Mouse (Mus musculus): ENCODE results near the gene Hist1h1e.
"Not testable (repeated sequence)": the region's sequence is repeated elsewhere in the genome, so short reads cannot be mapped to it uniquely, and the experiment has no call there.

The Hist1h1e gene

DNA sequence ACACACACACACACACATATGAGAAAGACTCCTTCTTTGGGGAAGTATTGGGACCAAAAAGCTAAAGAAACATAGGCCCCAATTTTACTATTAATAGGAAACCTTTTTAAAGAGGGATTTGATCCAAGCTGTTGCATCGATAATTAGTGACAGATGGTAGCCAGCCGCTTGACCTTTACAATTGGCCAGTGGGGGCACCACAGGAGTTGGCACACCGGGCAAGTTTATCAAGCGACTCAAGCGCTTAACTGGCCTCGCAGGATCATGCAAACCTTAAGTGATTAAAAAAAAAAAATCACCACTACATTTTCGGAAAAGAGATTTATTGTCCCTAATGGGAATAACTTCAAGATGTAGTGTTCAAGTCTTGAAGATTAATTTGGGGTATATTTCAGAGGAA is 29.7 kb downstream of the Hist1h1e start:
- DNase-seq (ENCODE audit: low spot score in 2 of 2): no peak

DNA sequence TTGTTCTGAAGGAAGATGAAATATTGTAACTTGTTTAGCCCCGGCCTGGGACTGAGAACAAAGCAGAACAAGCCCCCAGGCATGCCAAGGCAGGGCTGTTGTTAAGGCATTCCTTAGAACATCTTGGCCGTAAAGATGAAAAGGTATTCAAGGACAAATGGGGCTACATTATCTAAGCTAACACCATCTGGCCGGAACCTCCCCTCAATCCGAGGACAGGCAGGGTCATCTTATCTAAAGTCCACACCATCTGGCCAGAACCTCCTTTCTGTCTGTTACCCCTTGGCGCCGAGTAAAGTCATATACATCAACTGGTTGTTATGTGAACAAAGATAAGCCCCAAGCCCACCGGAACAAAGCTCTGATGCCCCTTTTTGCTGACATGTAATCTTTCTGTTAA is 30.5 kb downstream of the Hist1h1e start:
- not testable (repeated sequence) for DNase-seq (ENCODE audit: low spot score in 2 of 2)

DNA sequence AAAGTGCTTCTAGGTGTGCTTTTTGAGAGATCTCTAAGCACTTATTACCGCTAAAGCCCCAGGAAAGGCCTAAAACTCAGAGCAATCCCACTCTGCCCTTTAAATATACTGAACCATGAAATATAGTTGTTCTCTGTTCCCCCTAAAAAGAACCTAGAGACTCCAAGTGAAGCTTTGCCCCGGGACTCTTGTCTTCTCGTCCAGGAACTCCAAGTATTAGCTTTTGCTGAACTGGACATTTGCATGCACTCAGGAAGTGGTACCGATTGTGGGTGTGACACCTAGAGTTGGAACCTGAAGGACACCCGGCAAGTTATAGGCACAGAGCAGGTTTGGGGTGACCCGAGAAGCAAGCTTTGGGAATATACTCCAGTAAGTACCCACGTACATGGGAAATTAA is 31.2 kb downstream of the Hist1h1e start:
- no peak for DNase-seq (ENCODE audit: low spot score in 2 of 2)

DNA sequence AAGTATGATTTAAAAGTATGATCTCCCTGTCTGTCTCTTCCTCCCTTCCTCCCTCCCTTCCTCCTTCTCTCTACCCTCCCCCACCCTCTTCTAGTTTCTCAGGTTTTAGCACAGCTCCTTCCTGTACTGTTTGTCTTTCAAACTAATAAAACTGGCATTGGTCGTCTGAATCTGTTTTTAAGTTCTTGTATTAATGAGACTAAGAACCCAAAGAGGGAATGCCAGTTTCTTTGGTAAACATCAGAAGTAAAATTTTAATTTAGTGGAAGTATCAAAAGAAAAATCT is 35.5 kb downstream of the Hist1h1e start:
- DNase-seq (ENCODE audit: low spot score in 2 of 2): no peak

DNA sequence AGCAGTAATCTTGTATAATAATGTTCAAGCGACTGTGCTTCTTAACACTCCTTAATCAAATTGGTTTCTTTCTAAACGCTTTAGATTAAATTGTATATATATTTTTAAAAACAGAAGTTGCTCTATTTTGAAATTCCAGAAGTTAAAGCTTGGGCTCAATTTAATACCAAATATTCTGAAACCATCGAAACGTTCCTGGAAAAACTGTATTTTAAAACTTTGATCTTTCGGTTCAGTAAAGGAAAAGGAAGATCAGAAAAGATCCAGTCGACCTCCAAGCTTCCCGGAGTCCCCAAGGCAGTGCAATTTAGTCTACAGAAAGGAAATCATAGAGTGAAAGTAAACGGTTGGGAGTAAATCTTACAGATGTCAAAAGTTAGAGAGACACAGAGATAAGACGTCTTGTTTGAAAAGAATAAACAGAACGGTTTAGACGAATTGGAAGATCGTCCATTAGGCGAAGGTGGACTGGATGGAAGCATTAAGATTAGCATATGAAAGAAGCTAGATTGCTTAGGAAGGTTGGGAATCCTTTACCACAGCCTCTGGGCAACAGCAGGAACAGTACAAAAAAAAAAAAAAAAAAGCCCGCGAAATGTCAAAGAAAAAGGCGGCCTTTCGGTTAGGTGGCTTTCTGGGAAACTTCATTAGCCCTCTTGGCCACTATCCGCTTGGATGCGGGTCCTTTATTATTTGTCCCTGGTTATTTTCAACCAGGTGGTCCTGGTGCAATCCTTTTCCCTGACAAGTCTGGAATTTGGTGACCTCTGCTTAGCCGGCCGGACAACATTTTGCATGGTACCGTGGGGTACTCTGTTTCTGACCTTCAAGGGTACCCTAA is 36.0 kb downstream of the Hist1h1e start:
- DNase-seq (ENCODE audit: low spot score in 2 of 2): no peak

DNA sequence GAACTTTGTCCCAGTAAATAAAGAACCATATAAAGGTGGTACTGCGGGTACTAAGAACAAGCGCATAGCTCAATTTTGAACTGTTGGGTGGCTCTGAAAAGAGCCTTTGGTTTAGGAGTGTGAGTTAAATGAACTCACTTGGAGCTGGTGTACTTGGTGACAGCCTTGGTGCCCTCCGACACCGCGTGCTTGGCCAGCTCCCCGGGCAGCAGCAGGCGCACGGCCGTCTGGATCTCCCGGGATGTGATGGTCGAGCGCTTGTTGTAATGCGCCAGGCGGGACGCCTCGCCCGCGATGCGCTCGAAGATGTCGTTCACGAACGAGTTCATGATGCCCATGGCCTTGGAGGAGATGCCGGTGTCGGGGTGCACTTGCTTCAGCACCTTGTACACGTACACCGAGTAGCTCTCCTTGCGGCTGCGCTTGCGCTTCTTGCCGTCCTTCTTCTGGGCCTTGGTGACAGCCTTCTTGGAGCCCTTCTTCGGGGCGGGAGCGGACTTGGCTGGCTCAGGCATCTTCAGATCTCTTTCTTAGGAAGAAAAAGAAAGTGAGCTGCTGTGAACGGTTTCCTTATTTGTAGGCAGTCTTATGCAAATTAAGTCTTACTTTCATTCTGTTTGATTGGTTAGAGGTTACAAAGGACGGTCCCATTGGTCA is 36.8 kb downstream of the Hist1h1e start:
- DNase-seq (ENCODE audit: low spot score in 2 of 2): peak; percentile 76 to 86

DNA sequence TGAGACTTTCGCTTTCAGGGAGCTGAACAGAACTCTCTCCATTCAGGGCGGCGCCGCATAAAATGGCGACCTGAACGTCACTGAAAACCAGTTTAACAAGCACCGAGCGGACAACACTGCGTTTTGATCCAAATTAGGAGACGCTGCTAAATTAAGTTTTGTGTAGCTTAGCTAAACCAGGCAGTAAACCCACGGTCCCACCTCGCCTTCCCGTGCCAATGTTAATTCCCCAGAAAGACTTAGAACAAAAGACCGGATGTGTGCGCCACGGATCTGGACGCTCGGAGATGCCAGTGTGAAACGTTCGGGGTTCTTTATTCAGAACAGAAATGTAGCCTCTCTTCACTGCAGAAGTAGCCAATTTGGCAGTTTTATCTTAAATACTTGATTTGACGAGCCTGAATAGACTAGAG is 37.3 kb downstream of the Hist1h1e start:
- DNase-seq (ENCODE audit: low spot score in 2 of 2): peak; percentile 74 to 83

DNA sequence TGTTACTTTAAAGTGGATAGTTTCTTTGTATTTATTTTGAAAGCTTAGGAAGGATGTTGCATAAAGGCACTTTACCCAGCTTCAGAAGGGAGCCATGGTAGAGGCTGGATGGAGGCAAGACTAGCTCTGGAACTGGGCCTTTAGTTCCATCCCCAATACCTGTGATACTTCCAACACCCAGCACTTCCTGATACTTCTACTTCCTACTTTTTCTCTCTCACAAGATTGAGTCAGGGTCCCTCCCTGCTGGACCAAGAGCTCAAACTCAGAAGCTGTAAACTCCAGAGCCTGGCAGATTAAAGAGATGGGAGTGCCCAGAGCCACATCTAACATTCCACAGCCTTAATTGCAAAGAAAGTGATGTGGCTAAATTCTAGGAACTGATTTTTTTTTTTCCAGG is 38.0 kb downstream of the Hist1h1e start:
- no peak for DNase-seq (ENCODE audit: low spot score in 2 of 2)

DNA sequence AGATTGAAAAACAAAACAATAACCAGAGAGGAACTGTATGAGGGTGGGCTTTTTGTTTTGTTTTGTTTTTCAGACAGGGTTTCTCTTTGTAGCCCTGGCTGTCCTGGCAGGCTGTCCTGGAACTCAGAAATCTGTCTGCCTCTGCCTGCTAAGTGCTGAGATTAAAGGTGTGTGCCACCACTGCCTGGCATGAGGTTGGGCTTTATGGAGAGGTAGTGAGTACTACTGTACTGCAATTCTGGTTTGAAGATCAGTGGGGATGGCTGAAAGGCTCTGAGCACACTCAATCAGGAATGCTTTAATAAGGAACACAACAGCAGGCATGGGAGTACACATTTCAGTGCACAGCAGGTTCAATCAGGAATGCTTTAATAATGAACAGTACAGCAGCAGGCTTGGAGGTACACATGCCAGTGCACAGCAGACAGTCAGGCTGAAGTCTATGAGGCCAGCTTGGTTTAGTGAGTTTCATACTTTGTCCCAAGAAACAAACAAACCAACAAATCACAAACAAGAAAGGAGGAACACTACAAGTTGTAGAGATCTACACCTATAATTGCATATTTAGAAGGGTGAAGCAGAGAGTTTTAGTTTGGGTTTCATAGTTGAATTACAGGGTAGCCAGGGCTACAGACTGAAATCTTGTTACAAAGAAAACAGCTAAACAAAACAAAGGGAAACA is 38.8 kb downstream of the Hist1h1e start:
- DNase-seq (ENCODE audit: low spot score in 2 of 2): no peak

DNA sequence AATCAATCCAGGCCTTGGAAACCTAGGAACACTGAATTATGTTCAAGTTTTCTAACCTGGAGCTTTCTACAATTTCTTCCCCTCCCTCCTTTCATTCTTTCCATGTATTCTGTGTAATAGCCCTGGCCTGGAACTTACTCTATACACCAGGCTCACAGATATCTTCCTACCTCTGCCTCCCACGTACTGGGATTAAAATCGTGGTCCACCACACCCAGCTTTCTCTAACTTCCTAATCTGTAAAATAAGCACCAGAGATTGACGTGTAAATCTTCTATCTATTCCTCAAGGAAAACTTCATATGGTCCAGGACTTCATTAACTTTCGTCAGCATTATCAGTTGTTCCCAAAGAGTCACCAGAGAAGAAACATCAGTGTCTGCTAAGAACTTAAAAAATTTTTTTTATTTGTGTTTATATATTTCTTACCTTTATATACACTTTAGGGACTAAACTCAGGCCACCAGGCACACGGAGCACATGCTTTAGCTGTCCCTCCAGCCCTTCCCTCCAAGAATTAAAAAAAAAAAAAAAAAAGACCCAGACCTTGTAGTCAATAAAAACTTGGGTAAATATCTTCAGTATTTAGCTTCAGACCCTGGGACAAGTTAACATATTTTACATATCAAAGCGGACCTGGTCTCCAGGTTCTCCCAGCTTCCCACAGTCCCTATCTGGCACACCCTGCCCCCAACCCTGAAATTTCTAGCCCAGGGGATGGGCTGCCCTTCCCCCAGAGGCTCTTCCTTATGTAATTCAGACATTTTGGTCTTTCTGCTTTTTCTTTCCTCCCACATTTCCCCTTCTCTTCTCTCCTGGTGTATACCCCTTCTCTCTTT is 39.9 kb downstream of the Hist1h1e start:
- no peak for DNase-seq (ENCODE audit: low spot score in 2 of 2)

DNA sequence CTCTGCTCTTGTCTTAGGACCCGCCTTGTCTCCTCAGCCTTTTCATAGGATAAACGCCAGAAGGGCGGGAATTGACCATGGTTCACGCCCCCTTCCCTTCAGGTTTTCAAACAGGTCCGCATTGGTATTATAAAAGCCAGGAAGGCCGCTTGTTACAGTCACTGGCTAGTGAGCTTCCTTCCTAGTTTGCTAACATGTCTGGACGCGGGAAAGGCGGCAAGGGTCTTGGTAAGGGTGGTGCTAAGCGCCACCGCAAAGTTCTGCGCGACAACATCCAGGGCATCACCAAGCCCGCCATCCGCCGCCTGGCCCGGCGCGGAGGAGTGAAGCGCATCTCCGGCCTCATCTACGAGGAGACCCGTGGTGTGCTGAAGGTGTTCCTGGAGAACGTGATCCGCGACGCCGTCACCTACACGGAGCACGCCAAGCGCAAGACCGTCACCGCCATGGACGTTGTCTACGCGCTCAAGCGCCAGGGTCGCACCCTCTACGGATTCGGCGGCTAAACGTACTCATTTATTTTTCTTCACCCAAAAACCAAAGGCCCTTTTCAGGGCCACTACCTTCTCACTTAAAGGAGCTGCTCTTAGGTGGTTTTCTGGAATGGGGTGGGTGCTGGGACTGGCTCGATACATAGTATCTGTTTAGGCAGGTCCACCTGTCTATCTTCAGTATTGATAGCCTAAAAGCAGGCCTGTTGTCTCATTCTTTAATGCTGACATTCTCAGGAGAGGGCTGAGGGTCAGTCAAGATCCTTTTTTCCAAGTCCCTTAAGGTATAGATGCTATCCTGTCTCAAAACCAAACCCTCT is 40.7 kb downstream of the Hist1h1e start, which contains the start of gene Hist1h4d:
TSS of gene Hist1h4d (plus strand) at position 191 of the 811 bp plus-strand sequence.
- peak; percentile 95 to 98 for DNase-seq (ENCODE audit: low spot score in 2 of 2)

DNA sequence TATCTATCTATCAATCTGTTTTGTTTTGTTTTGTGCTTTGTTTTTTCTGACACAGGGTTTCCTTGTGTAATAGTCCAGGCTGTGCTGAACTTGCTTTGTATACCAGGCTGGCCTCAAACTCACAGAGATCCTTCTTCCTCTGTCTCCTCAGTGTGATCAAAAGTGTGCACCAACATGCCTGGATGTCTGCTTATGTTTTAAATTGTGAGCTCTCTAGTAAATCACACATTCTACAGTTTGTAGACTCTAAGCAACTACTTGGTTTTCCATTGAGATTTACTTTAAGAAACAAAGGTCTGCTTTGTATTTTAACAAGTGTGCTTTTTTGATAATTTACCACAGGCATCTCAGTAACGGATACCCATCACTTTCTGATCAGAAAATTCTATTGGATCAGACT is 44.5 kb downstream of the Hist1h1e start:
- no peak for DNase-seq (ENCODE audit: low spot score in 2 of 2)

DNA sequence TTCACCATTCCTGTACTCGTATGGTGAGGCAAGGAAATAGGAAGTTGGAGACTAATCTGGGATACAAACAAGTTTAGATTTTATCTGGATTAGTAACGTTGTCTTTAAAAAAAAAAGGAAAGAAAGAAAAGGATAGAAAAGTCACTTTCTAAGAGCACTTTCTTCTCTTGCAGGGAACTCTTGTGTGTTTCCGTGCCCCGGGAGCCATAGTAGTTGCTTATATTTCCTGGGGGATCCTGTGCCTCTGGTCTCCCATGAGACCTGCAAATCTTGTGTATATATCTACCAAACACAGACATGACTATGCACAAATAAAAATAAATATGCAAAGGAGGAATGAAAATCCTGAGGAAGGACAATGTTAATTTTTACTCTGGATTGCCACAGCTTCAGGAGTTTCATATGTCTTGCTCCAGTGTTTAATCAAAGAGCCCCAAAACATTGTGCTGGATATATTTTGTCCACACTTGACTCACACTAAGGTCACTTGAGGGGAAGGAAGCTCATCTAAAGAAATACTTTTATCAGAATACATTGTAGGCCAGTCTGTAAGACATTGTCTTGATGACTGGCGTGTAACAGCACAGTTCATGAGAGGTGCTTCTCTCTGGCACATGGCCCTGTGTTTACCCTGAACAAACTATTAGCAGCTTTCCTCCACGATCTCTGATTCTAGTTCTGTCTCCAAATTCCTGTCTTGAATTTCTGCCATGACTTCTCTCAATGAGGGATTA is 45.3 kb downstream of the Hist1h1e start:
- DNase-seq (ENCODE audit: low spot score in 2 of 2): no peak

DNA sequence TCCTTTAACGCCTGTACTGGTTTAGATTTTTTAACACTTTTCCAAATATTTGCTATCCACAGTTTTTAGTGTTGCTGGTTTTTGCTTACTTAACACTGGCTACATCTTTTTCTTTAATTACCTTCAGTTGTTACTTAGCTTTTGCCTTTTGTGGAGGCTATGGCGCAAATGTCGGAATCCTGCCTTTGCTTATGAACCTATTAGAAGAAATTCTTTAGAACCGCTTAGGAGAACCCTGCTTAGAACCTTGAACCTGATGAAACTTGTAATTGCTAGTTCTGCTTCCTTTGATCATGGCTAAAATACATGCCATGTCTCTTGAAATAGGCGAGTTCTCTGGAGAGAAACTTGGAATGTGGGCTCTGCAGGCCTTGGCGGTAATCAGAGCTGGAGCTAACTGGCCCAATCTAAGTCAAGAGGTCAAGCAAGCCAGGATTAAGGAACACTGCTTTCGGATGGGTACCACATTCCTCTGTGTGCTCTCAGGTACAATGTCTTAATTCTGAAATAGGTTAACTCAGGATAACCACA is 45.9 kb downstream of the Hist1h1e start:
- no peak for DNase-seq (ENCODE audit: low spot score in 2 of 2)

DNA sequence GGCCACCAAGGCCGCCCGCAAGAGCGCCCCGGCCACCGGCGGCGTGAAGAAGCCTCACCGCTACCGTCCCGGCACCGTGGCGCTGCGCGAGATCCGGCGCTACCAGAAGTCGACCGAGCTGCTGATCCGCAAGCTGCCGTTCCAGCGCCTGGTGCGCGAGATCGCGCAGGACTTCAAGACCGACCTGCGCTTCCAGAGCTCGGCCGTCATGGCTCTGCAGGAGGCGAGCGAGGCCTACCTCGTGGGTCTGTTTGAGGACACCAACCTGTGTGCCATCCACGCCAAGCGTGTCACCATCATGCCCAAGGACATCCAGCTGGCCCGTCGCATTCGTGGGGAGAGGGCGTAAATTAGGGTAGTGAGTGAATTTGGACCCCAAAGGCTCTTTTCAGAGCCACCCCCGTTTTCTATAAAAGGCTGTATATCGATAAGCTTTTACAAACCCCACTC is 46.5 kb downstream of the Hist1h1e start:
- not testable (repeated sequence) for DNase-seq (ENCODE audit: low spot score in 2 of 2)

DNA sequence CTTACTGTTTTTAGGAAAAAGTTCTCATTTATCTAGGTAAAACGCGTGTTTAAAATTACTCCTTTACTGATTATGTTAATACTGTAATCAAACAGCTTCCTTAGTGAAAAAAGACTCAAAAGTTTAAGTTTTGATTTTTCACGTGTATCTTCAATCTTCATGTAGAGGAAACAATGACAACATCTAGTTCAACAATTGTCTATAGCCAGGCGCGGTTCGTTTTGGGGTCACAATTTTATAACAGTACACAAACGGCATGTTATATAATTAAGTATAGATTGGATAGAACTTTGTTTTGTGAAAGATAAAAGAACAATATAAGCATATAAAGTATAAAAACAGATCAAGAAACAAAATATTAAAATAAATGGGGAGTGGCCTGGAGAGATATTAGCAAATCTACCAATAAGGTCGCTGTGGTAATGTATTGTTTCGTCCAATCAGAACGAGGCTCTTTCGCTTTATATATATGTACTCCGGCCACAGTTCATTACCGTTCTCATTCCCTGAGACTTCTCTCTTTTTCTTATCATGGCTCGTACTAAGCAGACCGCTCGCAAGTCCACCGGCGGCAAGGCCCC is 47.0 kb downstream of the Hist1h1e start, which contains the start of gene Hist1h3d:
TSS of gene Hist1h3d (plus strand) at position 493 of the 581 bp plus-strand sequence.
- DNase-seq (ENCODE audit: low spot score in 2 of 2): peak; percentile 76 to 87

DNA sequence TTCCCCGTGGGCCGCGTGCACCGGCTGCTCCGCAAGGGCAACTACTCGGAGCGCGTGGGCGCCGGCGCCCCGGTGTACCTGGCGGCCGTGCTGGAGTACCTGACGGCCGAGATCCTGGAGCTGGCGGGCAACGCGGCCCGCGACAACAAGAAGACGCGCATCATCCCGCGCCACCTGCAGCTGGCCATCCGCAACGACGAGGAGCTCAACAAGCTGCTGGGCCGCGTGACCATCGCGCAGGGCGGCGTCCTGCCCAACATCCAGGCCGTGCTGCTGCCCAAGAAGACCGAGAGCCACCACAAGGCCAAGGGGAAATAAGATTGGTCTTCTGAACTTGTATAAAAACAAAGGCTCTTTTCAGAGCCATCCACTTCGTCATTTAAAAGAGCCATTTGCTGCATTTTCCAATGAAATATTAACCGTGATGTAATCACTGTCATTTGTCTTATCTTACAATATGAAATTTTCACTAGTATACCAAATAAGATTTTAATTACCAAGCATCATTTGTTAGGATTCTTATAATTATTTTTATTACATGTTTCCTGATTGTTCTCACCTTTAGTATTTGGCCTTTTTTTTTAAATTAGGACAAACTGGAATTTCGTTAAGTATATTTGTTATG is 47.7 kb downstream of the Hist1h1e start:
- not testable (repeated sequence) for DNase-seq (ENCODE audit: low spot score in 2 of 2)

DNA sequence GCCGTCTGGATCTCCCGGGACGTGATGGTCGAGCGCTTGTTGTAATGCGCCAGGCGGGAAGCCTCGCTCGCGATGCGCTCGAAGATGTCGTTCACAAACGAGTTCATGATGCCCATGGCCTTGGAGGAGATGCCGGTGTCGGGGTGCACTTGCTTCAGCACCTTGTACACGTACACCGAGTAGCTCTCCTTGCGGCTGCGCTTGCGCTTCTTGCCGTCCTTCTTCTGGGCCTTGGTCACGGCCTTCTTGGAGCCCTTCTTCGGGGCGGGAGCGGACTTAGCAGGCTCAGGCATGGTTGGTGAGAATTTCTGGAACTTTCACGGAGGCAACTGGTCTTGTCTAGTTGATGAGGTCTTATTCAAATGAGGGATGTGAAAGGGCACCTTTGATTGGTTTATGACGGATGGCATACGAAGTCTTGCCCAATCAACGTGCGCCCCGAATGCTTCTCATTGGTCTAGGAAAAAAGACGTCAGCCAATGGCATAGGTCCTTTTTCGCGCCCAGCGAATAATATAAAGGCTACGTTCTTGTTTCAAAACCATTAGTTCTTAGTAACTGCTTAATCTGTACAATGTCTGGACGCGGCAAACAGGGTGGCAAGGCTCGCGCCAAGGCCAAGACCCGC is 48.3 kb downstream of the Hist1h1e start, which contains the start of the genes Hist1h2bf and Hist1h2ad:
TSS of gene Hist1h2bf (minus strand) at position 299 of the 627 bp plus-strand sequence.
TSS of gene Hist1h2ad (plus strand) at position 484 of the 627 bp plus-strand sequence.
- peak; percentile 94 to 97 for DNase-seq (ENCODE audit: low spot score in 2 of 2)
